Mouse (Mus musculus) midbrain, embryonic 16.5 days (tissue): ENCODE measurements at regions not wholly inside any gene's neighbourhood (a gene's known extent, or its start where the extent isn't known, plus 50 kb on each side); places are given as distances from the start of the nearest gene placed in this dataset.

Experiments used
- ATAC-seq: fragments of 200-750 bp; cut with Nextera tagmentation; 2 replicates; pipeline ENCODE4 v1.8.0; 2017; ENCODE audit warnings: moderate TSS enrichment
- H3K27ac ChIP-seq: fragments of 300-500 bp; sonication (generic); 2 replicates; pipeline ENCODE4 v1.5.1; 2014; ENCODE audit warnings: mild to moderate bottlenecking, low read length, mixed read lengths
- H3K27me3 ChIP-seq: fragments of 300-500 bp; sonication (generic); 2 replicates; pipeline ENCODE4 v1.6.1; 2014; ENCODE audit warnings: low read depth, low read length, mixed read lengths; ENCODE audit not compliant: control insufficient read depth, insufficient read depth
- H3K36me3 ChIP-seq: fragments of 300-500 bp; sonication (generic); 2 replicates; pipeline ENCODE4 v1.6.1; 2014; ENCODE audit warnings: mild to moderate bottlenecking, low read length, moderate library complexity, mixed read lengths; ENCODE audit not compliant: control insufficient read depth, insufficient read depth
- H3K4me1 ChIP-seq: fragments of 300-500 bp; sonication (generic); 2 replicates; pipeline ENCODE4 v1.6.1; 2014; ENCODE audit warnings: mild to moderate bottlenecking, low read length, mixed read lengths; ENCODE audit not compliant: control insufficient read depth, insufficient read depth
- H3K4me2 ChIP-seq: fragments of 300-500 bp; sonication (generic); 2 replicates; pipeline ENCODE4 v1.6.1; 2014; ENCODE audit warnings: mild to moderate bottlenecking, low read length, mixed read lengths
- H3K4me3 ChIP-seq: fragments of 300-500 bp; sonication (generic); 2 replicates; pipeline ENCODE4 v1.5.1; 2014; ENCODE audit warnings: low read depth, mild to moderate bottlenecking, low read length, moderate library complexity, mixed read lengths
- H3K9ac ChIP-seq: fragments of 300-500 bp; sonication (generic); 2 replicates; pipeline ENCODE4 v1.6.1; 2014; ENCODE audit warnings: low read depth, low read length, mixed read lengths
- H3K9me3 ChIP-seq: fragments of 300-500 bp; sonication (generic); replicated peaks from 2 replicates; pipeline ENCODE4 v1.6.1; 2014; ENCODE audit warnings: mild to moderate bottlenecking, low read length, mixed read lengths; ENCODE audit not compliant: control insufficient read depth, poor library complexity, severe bottlenecking
- WGBS: fragments of 180-500 bp; shearing (Covaris S2); extraction: QIAGEN DNeasy Blood & Tissue Kit; methylation state at CpG from one replicate; pipeline ENCODE4 v1.1.7; 2014; 5-methylcytosine and 5-hydroxymethylcytosine counted together

- 73% methylated on average over 1 of the region's 1 CpGs for WGBS
- ATAC-seq: no peak
- no peak overlapping the region for H3K27ac ChIP-seq
- H3K27me3 ChIP-seq: no peaks in the 10 kb centered on the region
- no peaks in the 10 kb centered on the region for H3K36me3 ChIP-seq
- H3K4me3 ChIP-seq: no peak overlapping the region
- no peak overlapping the region for H3K9ac ChIP-seq
- no peaks in the 10 kb centered on the region for H3K4me1 ChIP-seq
- no peaks in the 10 kb centered on the region for H3K9me3 ChIP-seq
- H3K4me2 ChIP-seq: no peak overlapping the region
Observed at GRCm38 (mm10) chr15:42944610-42945009, 2810.4 kb downstream of the 9330182O14Rik start.

- 75% methylated on average over 4 of the region's 4 CpGs for WGBS
Observed at GRCm38 (mm10) chr15:42955167-42955566, 2821.0 kb downstream of the 9330182O14Rik start.

GRCm38 (mm10) chr15:42962747-42963338 lies 2828.7 kb downstream of the 9330182O14Rik start:
- Histone ChIP-seq H3K9ac (no peak overlapping the region), H3K9me3 (peaks cover 5% of the 10 kb centered on the region; the same call in 1 of the 2 replicates), H3K36me3 (no peaks in the 10 kb centered on the region), H3K27me3 (no peaks in the 10 kb centered on the region), H3K4me2 (peak overlapping the region; percentile 34; the same call in 1 of the 2 replicates), H3K4me3 (no peak overlapping the region), H3K27ac (no peak overlapping the region), H3K4me1 (no peaks in the 10 kb centered on the region)
- ATAC-seq: peak; percentile 88
- WGBS: 17% methylated on average over 11 of the region's 11 CpGs

More at GRCm38 (mm10) chr15:42955167-42955566, 2821.0 kb downstream of the 9330182O14Rik start:
- Histone ChIP-seq H3K27ac (no peak overlapping the region), H3K4me1 (no peaks in the 10 kb centered on the region), H3K27me3 (no peaks in the 10 kb centered on the region), H3K36me3 (no peaks in the 10 kb centered on the region), H3K4me2 (no peak overlapping the region), H3K9ac (no peak overlapping the region), H3K9me3 (peaks cover 2% of the 10 kb centered on the region; the same call in 1 of the 2 replicates), H3K4me3 (no peak overlapping the region)
- no peak for ATAC-seq

DNA sequence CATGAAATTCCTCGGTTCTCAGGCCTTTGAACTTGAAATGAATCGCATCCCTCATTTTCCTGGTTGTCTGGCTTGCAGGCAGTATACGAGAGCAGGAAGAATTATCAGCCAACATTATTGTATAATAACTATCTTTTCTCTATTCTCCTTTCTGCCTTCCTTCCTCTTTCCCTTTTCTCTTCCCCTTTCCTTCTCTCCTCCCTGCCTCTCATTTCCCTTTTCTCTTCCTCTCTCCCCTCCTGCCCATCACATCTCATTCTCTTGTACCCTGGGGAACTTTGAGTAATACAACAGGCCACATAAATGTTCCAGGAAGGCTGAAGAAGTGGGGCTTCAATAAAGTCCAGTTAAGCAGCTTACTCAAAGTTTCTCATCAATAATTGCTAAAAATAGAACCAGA lies 2831.1 kb downstream of the 9330182O14Rik start:
- no peak for ATAC-seq
- no peak overlapping the region for H3K4me3 ChIP-seq
- no peak overlapping the region for H3K9ac ChIP-seq
- no peaks in the 10 kb centered on the region for H3K36me3 ChIP-seq
- 67% methylated on average over 3 of the region's 3 CpGs for WGBS
- no peaks in the 10 kb centered on the region for H3K4me1 ChIP-seq
- H3K4me2 ChIP-seq: no peak overlapping the region
- no peaks in the 10 kb centered on the region for H3K27me3 ChIP-seq
- H3K27ac ChIP-seq: no peak overlapping the region
- 0 out of 2 replicates have a peak, but pooled peaks cover 1% of the 10 kb centered on the region for H3K9me3 ChIP-seq
